Mouse (Mus musculus): ENCODE measurements at regions not wholly inside any gene's neighbourhood (a gene's known extent, or its start where the extent isn't known, plus 50 kb on each side); places are given as distances from the start of the nearest gene placed in this dataset.
"Not testable (repeated sequence)": the region's sequence is repeated elsewhere in the genome, so short reads cannot be mapped to it uniquely, and the experiment has no call there.

- DNase-seq (ENCODE audit: low read depth, low spot score), result peak; percentile 3
Measured at GRCm38 (mm10) chr9:12784241-12785010, 461.2 kb downstream of the Jrkl start.

DNA sequence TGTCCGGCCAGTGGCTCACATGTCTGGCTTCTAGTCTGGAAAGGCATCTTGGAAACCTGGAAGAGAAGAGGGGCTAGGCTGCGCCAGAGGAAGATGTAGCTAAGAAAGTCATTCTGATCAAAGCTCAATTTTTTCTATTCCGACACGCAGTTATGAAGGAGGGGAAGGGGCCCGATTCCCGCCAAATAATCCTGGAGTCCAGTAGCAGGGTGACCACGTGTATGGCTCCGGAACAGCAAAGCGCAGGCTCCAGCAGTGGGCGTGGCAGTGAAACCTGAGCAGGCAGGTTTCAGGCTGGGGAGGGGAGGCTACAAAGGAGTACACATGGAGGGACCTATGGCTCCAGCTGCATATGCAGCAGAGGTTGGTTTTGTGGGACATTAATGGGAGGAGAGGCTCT lies 491.8 kb downstream of the Jrkl start:
- not testable (repeated sequence) for DNase-seq (ENCODE audit: low read depth, low spot score)

Measured in brain, adult 2 months (tissue).